Mouse (Mus musculus) CH12.LX (cell line): ENCODE results near the gene Bcas3. TPM values are rescaled to one million over a fixed set of nuclear protein-coding genes. Genes with fewer than 3 reads are reported as not detected.

Experiments
- DNase-seq: peaks from one replicate; pipeline ENCODE4 v3.0.0-alpha.2; 2013; ENCODE audit errors: extremely low read depth
- H3K27ac ChIP-seq: 2 replicates; pipeline ENCODE4 v1.5.1; 2012; ENCODE audit warnings: low read depth, mild to moderate bottlenecking, control low read depth, moderate library complexity; ENCODE audit not compliant: insufficient read depth
- H3K27me3 ChIP-seq: replicated peaks from 2 replicates; pipeline ENCODE3; 2012; ENCODE audit warnings: inconsistent platforms
- H3K36me3 ChIP-seq, 2 experiments: replicated peaks in 1 of 2; 2 replicates each; pipeline versions ENCODE3 to v1.6.1; 2012; ENCODE audit warnings: inconsistent platforms in 1 of 2, low read length in 1 of 2, mild to moderate bottlenecking in 1 of 2, mixed read lengths in 1 of 2, moderate library complexity in 1 of 2; ENCODE audit not compliant: control insufficient read depth in 1 of 2, insufficient read depth in 1 of 2
- H3K4me1 ChIP-seq, 2 experiments: 2 replicates each; pipeline ENCODE4 v1.6.1; 2012; ENCODE audit warnings: inconsistent platforms in 1 of 2, moderate library complexity in 1 of 2; ENCODE audit not compliant: insufficient read depth in 2 of 2, control insufficient read depth in 1 of 2
- H3K4me2 ChIP-seq: 2 replicates; pipeline ENCODE4 v1.6.1; 2012; ENCODE audit warnings: low read depth, mild to moderate bottlenecking, control low read depth; ENCODE audit not compliant: poor library complexity, insufficient read depth, severe bottlenecking
- H3K4me3 ChIP-seq, 3 experiments: fragments of 150-350 bp in 1 of 3; sonication (generic) in 1 of 3; replicated peaks in 1 of 3; 2 replicates each; pipeline versions ENCODE3 to v1.5.1; 2011 to 2012; ENCODE audit warnings: low read depth in 2 of 3, low read length in 2 of 3, mild to moderate bottlenecking in 2 of 3, moderate library complexity in 2 of 3, control low read depth in 1 of 3, improper control_type of control experiment in 1 of 3, inconsistent platforms in 1 of 3, mixed read lengths in 1 of 3; ENCODE audit not compliant: poor library complexity in 1 of 3
- H3K79me2 ChIP-seq: replicated peaks from 2 replicates; pipeline ENCODE4 v1.6.1; 2012; ENCODE audit warnings: mild to moderate bottlenecking, moderate library complexity; ENCODE audit not compliant: control insufficient read depth, poor library complexity, insufficient read depth, severe bottlenecking; ENCODE audit errors: extremely low read depth
- H3K9ac ChIP-seq: 2 replicates; pipeline ENCODE4 v1.6.1; 2012; ENCODE audit warnings: low read depth, mild to moderate bottlenecking, control low read depth, moderate library complexity; ENCODE audit not compliant: insufficient read depth
- H3K9me3 ChIP-seq: replicated peaks from 2 replicates; pipeline ENCODE3; 2012; ENCODE audit warnings: low read length, inconsistent platforms, mixed read lengths
- CTCF ChIP-seq, 2 experiments: IDR thresholded peaks in 1 of 2; conservative IDR thresholded peaks in 1 of 2; 2 replicates each; pipeline ENCODE4 v1.5.1; 2011 to 2012; ENCODE audit warnings: low read depth in 2 of 2, low read length in 2 of 2, improper control_type of control experiment in 1 of 2, inconsistent platforms in 1 of 2, mild to moderate bottlenecking in 1 of 2, moderate library complexity in 1 of 2
- EP300 ChIP-seq: IDR thresholded peaks from 2 replicates; pipeline ENCODE4 v1.6.1; 2011; ENCODE audit warnings: low read length, improper control_type of control experiment
- ETS1 ChIP-seq: conservative IDR thresholded peaks from 2 replicates; pipeline ENCODE4 v1.6.1; 2012; ENCODE audit warnings: low read depth, mild to moderate bottlenecking, inconsistent platforms, low read length, improper control_type of control experiment, moderate library complexity
- GABPA ChIP-seq: IDR thresholded peaks from 2 replicates; pipeline ENCODE4 v1.6.1; 2012; ENCODE audit warnings: low read depth, low read length, improper control_type of control experiment, inconsistent platforms; ENCODE audit not compliant: insufficient replicate concordance
- HCFC1 ChIP-seq: IDR thresholded peaks from 2 replicates; pipeline ENCODE4 v1.6.1; 2012; ENCODE audit warnings: low read depth, mild to moderate bottlenecking, inconsistent platforms, low read length, improper control_type of control experiment
- IRF4 ChIP-seq: IDR thresholded peaks from 2 replicates; pipeline ENCODE4 v1.6.1; 2014; ENCODE audit warnings: low read depth, mild to moderate bottlenecking, inconsistent platforms, low read length, improper control_type of control experiment
- JUND ChIP-seq: conservative IDR thresholded peaks from 2 replicates; pipeline ENCODE4 v1.6.1; 2011; ENCODE audit warnings: low read depth, low read length, improper control_type of control experiment
- MAX ChIP-seq: IDR thresholded peaks from 2 replicates; pipeline ENCODE4 v1.6.1; 2011; ENCODE audit warnings: low read length, improper control_type of control experiment
- MAZ ChIP-seq: IDR thresholded peaks from 2 replicates; pipeline ENCODE4 v1.6.1; 2012; ENCODE audit warnings: low read depth, mild to moderate bottlenecking, inconsistent platforms, low read length, improper control_type of control experiment, moderate library complexity
- MXI1 ChIP-seq: IDR thresholded peaks from 2 replicates; pipeline ENCODE4 v1.6.1; 2011; ENCODE audit warnings: mild to moderate bottlenecking, low read depth, low read length, improper control_type of control experiment
- NELFE ChIP-seq: IDR thresholded peaks from 2 replicates; pipeline ENCODE4 v1.6.1; 2011; ENCODE audit warnings: low read depth, low read length, improper control_type of control experiment
- PAX5 ChIP-seq: IDR thresholded peaks from 2 replicates; pipeline ENCODE4 v1.6.1; 2012; ENCODE audit warnings: low read length, inconsistent platforms, mixed read lengths
- POLR2AphosphoS2 ChIP-seq: IDR thresholded peaks from 2 replicates; pipeline ENCODE4 v1.6.1; 2011; ENCODE audit warnings: low read depth, low read length, improper control_type of control experiment
- SIN3A ChIP-seq: IDR thresholded peaks from 2 replicates; pipeline ENCODE4 v1.6.1; 2012; ENCODE audit warnings: low read length, improper control_type of control experiment, inconsistent platforms
- TBP ChIP-seq: conservative IDR thresholded peaks from 2 replicates; pipeline ENCODE4 v1.6.1; 2011; ENCODE audit warnings: low read depth, low read length, improper control_type of control experiment
- TCF12 ChIP-seq: IDR thresholded peaks from 2 replicates; pipeline ENCODE4 v1.6.1; 2014; ENCODE audit warnings: low read depth, mild to moderate bottlenecking, inconsistent platforms, low read length, improper control_type of control experiment
- ZC3H11A ChIP-seq: IDR thresholded peaks from 2 replicates; pipeline ENCODE4 v1.6.1; 2012; ENCODE audit warnings: low read depth, mild to moderate bottlenecking, inconsistent platforms, low read length, improper control_type of control experiment
- ZKSCAN1 ChIP-seq: IDR thresholded peaks from 2 replicates; pipeline ENCODE4 v1.6.1; 2012; ENCODE audit warnings: low read depth, inconsistent platforms, low read length, improper control_type of control experiment, borderline replicate concordance
- ZMIZ1 ChIP-seq: IDR thresholded peaks from 2 replicates; pipeline ENCODE4 v1.6.1; 2012; ENCODE audit warnings: low read depth, mild to moderate bottlenecking, inconsistent platforms, low read length, improper control_type of control experiment
- ZNF384 ChIP-seq: IDR thresholded peaks from 2 replicates; pipeline ENCODE4 v1.6.1; 2012; ENCODE audit warnings: low read depth, low read length, improper control_type of control experiment, inconsistent platforms
- dilution Hi-C: fragments of 300-500 bp; cut with MboI; formaldehyde crosslinking; loops from 2 replicates; pipeline ENCODE4 v1.14.3; 2020; ENCODE audit warnings: low sequenced_read_pairs; ENCODE audit not compliant: extremely low pct_unique_long_range_greater_than_20kb, extremely low pct_ligation_motif_present
- in situ Hi-C: fragments of 300-500 bp; cut with MboI; formaldehyde crosslinking; loops from 3 replicates; pipeline ENCODE4 v1.14.3; 2019; ENCODE audit warnings: low sequenced_read_pairs, low pct_ligation_motif_present, low pct_unique_long_range_greater_than_20kb, mixed read lengths
- polyA plus RNA-seq: library from polyadenylated mRNA; unstranded; fragments of >175 nt; gene quantifications from 2 replicates; pipeline ENCODE4 v1.2.1, GENCODE M21; 2012; ENCODE audit warnings: low read depth; ENCODE audit not compliant: insufficient read length
- total RNA-seq, 2 experiments: library from RNA; depleted of rRNA; stranded (reverse); fragments of 300-350 nt in 1 of 2; fragments of >200 nt in 1 of 2; gene quantifications; 2 replicates each; pipeline ENCODE4 v1.2.3; 2012 to 2014

The Bcas3 gene
- total and polyA plus RNA-seq, 3 experiments: 8.2 to 21.3 (median 9.7) TPM

DNA sequence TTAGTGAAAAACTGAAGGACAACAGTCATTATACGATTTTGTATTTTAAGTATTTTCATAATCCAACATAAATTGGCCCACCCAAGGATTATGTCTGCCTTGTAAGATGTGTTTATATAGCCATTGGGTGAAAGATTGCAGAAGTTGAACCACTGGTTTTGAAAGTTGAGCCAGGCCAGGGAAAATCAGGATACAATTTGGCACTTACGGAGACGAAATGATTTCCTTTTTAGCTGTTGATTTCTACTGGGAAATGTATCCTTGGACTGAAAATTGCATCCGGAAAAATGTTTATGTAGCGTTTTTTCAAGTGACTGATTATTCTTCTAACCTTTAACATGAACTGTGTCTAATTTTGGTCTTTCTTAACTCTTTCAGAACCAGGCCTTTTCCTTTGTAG lies 260.1 kb downstream of the Bcas3 start:
- Histone ChIP-seq H3K4me3 (no peak overlapping the region), H3K9me3 (no peaks in the 10 kb centered on the region), H3K27me3 (no peaks in the 10 kb centered on the region), H3K79me2 (no peaks in the 10 kb centered on the region), H3K36me3 (no peaks in the 10 kb centered on the region), H3K4me1 (no peaks in the 10 kb centered on the region), H3K4me2 (no peak overlapping the region), H3K9ac (no peak overlapping the region)
- no peak for DNase-seq
- in situ Hi-C loops: no loop called here
- TF ChIP-seq ETS1: no peak
- TF ChIP-seq MAZ: no peak
- no peak for TF ChIP-seq GABPA
- TF ChIP-seq ZKSCAN1: no peak
- TF ChIP-seq IRF4: no peak
- no peak for TF ChIP-seq SIN3A
- no peak for TF ChIP-seq MAX
- no peak for TF ChIP-seq EP300
- TF ChIP-seq ZNF384: no peak
- TF ChIP-seq TCF12: no peak
- TF ChIP-seq ZMIZ1: no peak
- TF ChIP-seq, all 38 proteins: peak for 0
- dilution Hi-C loops: no loop called here
- H3K27ac ChIP-seq: no peak overlapping the region

GRCm38 (mm10) chr11:85613586-85613985 lies 260.6 kb downstream of the Bcas3 start:
- H3K9me3 ChIP-seq: no peaks in the 10 kb centered on the region
- DNase-seq: no peak
- TF ChIP-seq HCFC1 (no peak), TBP (no peak), ZNF384 (no peak), EP300 (no peak)
- H3K4me1 ChIP-seq: no peaks in the 10 kb centered on the region
- no peak overlapping the region for H3K9ac ChIP-seq
- in situ Hi-C loops (no loop called here), dilution Hi-C loops (no loop called here)
- H3K4me2 ChIP-seq: no peak overlapping the region
- H3K4me3 ChIP-seq: no peak overlapping the region
- no peak overlapping the region for H3K27ac ChIP-seq
- no peaks in the 10 kb centered on the region for H3K27me3 ChIP-seq
- H3K79me2 ChIP-seq: no peaks in the 10 kb centered on the region
- no peaks in the 10 kb centered on the region for H3K36me3 ChIP-seq

DNA sequence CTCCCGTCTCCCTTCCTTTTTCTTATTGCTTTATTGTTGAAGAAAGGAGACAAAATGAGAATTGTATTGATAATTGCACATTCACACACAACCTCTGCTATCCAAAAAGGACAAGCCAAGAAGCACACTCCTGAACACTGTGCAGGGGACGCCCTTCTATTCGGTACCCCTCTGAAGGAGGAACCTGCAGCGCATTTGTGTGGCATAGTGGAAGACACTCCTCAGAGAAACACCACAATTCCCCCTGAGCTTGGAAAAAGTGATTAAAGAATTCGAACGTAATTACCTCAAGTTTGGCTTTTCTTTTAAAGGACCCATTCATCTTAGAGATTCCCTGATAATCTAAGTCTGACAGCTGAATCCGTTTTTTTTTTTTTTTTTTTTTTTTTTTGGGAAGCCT lies 261.5 kb downstream of the Bcas3 start:
- Histone ChIP-seq H3K36me3 (no peaks in the 10 kb centered on the region), H3K9me3 (no peaks in the 10 kb centered on the region), H3K9ac (no peak overlapping the region), H3K4me3 (no peak overlapping the region), H3K27ac (no peak overlapping the region), H3K79me2 (no peaks in the 10 kb centered on the region), H3K4me1 (no peaks in the 10 kb centered on the region), H3K4me2 (no peak overlapping the region), H3K27me3 (no peaks in the 10 kb centered on the region)
- dilution Hi-C loops: no loop called here
- DNase-seq: no peak
- no peak for TF ChIP-seq GABPA
- TF ChIP-seq ZKSCAN1: no peak
- TF ChIP-seq POLR2AphosphoS2: no peak
- TF ChIP-seq NELFE: no peak
- no peak for TF ChIP-seq IRF4
- TF ChIP-seq MXI1: no peak
- TF ChIP-seq MAX: no peak
- no peak for TF ChIP-seq CTCF (conservative IDR thresholded peaks at IDR 0.05 in 1 of 2, IDR thresholded peaks at IDR 0.05 in 1 of 2; ENCODE audit: low read depth in 2 of 2, low read length in 2 of 2)
- no peak for TF ChIP-seq TBP
- TF ChIP-seq PAX5: no peak
- TF ChIP-seq ZC3H11A: no peak
- no peak for TF ChIP-seq JUND
- in situ Hi-C loops: no loop called here
